Mouse (Mus musculus): ENCODE data around the gene Cpn1.

DNA sequence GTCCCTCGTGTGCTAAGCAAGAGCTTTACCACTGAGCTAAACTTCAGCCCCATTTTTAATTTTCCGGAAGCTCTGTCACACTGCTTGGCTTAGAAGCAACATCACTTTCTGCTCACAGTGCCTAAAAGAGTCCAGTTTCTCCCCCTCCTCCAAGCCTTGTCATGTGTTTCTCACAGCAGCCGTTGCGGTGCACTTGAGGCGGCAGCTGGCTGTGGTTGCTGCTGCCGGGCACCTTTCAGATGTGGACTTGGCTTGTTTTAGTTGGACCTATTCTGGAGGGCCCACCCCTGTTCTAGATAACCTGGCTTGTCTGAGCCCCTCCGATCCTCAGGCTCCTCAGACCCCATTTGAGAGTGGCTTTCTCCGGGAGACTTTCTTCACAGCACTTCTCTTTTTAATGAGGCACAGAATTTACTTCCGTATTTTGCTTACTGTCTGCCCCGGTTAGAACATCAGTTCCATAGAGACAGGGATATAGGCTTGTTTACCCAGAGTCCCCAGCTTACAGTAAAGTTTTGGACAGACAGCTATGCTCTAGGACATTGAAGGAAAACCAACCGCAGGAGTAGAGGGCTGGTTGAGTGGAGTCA is 20.8 kb downstream of the Cpn1 start:
- TF ChIP-seq CTCF (conservative IDR thresholded peaks at IDR 0.05 in 1 of 2, IDR thresholded peaks at IDR 0.05 in 1 of 2; ENCODE audit: low read depth in 2 of 2, low read length in 2 of 2) (no peak), POLR2A (IDR thresholded peaks at IDR 0.05; ENCODE audit: low read depth, low read length) (no peak), NRF1 (IDR thresholded peaks at IDR 0.05; ENCODE audit: low read depth, low read length) (no peak), UBTF (IDR thresholded peaks at IDR 0.05; ENCODE audit: low read depth, low read length) (no peak), EP300 (IDR thresholded peaks at IDR 0.05; ENCODE audit: low read length) (peak; percentile 33; the same call in 1 of the 2 replicates), JUND (conservative IDR thresholded peaks at IDR 0.05; ENCODE audit: low read depth, low read length) (no peak), NELFE (IDR thresholded peaks at IDR 0.05; ENCODE audit: low read depth, low read length) (no peak), SMC3 (IDR thresholded peaks at IDR 0.05; ENCODE audit: low read depth, low read length) (no peak), ETS1 (conservative IDR thresholded peaks at IDR 0.05; ENCODE audit: low read depth, low read length) (peak; percentile 48), CHD2 (IDR thresholded peaks at IDR 0.05; ENCODE audit: low read length) (peak; percentile 33; the same call in 1 of the 2 replicates), MAZ (IDR thresholded peaks at IDR 0.05; ENCODE audit: low read depth, low read length) (0 out of 2 replicates have a peak, but pooled peaks have one; percentile 24), ZC3H11A (IDR thresholded peaks at IDR 0.05; ENCODE audit: low read depth, low read length) (no peak), ZNF384 (IDR thresholded peaks at IDR 0.05; ENCODE audit: low read depth, low read length) (no peak)

Measured in CH12.LX (cell line).